Mouse (Mus musculus): Measurements from ENCODE around the gene Ankrd63.

DNA sequence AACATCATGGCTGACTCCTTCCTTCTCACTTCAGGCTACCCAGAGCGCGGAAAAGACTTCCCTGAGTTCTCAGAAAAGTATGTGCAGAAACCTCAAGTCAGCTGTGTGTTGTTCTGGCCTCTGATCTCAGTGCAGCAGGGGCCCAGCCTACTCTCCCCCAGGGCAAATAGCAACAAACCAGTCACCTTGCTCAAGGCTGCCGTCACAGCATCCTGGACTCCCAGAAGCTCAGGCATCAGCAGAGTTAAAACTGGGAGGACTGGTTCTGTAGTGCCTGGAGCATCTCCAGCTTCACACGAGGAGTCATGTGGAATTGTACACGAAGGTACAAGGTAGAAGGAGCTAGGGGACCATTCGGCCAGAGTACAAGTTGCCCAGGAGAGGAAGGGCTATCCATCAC, 34.5 kb downstream of the Ankrd63 start:
- TF ChIP-seq CTCF (IDR thresholded peaks at IDR 0.05; ENCODE audit: extremely low read depth, insufficient read length, insufficient replicate concordance, low read depth, low read length) (no peak), POLR2A (IDR thresholded peaks at IDR 0.05; ENCODE audit: low read depth, low read length) (no peak)
